In the genomic region with DNA sequence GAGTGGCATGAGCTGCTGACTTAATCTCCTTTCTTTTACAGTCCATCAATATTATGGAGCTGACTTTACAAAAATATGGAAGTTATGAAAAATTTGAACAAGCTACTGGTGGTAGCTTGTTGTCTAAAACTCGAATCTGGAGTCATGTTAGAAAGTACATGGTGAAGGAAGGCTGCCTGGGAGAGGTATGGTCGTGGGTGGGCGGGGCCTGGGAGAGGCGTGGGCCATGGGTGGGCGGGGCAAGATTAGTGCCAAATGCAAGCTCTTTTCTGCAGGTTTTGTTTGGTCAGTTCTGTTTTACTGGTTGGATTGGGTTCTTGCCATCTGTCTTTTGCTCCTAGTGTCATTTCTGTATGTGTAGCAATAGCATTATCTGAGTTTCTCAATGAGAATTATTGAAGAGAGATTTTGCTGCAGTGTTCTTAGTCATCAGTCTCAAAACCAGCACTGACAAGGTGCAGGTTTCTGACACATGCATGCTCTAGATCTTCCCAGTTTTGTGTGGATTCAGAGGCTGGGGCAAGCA, we compare ENCODE assay signal across 1 mouse cellular context.
TF ChIP-seq lines count a peak whose summit lies in the region.

No protein-coding gene starts in this region.

TF ChIP-seq in MEL, 35 proteins besides CTCF, POLR2A, EP300 and RAD21:
- no peak for TF ChIP-seq BHLHE40 (IDR thresholded peaks at IDR 0.05; ENCODE audit: borderline replicate concordance, low read depth, low read length)
- peak; percentile 16 for TF ChIP-seq RCOR1 (IDR thresholded peaks at IDR 0.05; ENCODE audit: low read depth, low read length)
- peak; percentile 33; the same call in 1 of the 2 replicates for TF ChIP-seq MAZ (IDR thresholded peaks at IDR 0.05; ENCODE audit: low read depth, low read length)
- TF ChIP-seq MAX (IDR thresholded peaks at IDR 0.05; ENCODE audit: low read length), result peak; percentile 64
- 0 out of 2 replicates have a peak, but pooled peaks have one; percentile 21 for TF ChIP-seq ZNF384 (IDR thresholded peaks at IDR 0.05; ENCODE audit: low read depth, low read length)
- 0 out of 2 replicates have a peak, but pooled peaks have one; percentile 37 for TF ChIP-seq TCF12 (IDR thresholded peaks at IDR 0.05; ENCODE audit: low read depth, low read length)
TF ChIP-seq in MEL: peak in this region for 5.
